Mouse (Mus musculus) lung, embryonic 16.5 days (tissue): ENCODE results near the gene Trim45. TPM values are rescaled to one million over a fixed set of nuclear protein-coding genes. Genes with fewer than 3 reads are reported as not detected.
A peak's percentile ranks its signal among the peaks of the same experiment; 100 is the strongest.

Experiments used
- ATAC-seq: fragments of 200-750 bp; cut with Nextera tagmentation; 2 replicates; pipeline ENCODE4 v1.8.0; 2017; ENCODE audit warnings: low read depth, mild to moderate bottlenecking, moderate library complexity
- H3K27ac ChIP-seq: fragments of 300-500 bp; sonication (generic); 2 replicates; pipeline ENCODE4 v1.5.1; 2014; ENCODE audit warnings: mild to moderate bottlenecking, control low read depth, low read length
- H3K27me3 ChIP-seq: fragments of 300-500 bp; sonication (generic); 2 replicates; pipeline ENCODE4 v1.6.1; 2014; ENCODE audit warnings: low read depth, low read length, mixed read lengths; ENCODE audit not compliant: control insufficient read depth, insufficient read depth
- H3K36me3 ChIP-seq: fragments of 300-500 bp; sonication (generic); 2 replicates; pipeline ENCODE4 v1.6.1; 2014; ENCODE audit warnings: low read length; ENCODE audit not compliant: control insufficient read depth, insufficient read depth
- H3K4me1 ChIP-seq: fragments of 300-500 bp; sonication (generic); replicated peaks from 2 replicates; pipeline ENCODE4 v1.6.1; 2014; ENCODE audit warnings: low read length, mixed read lengths; ENCODE audit not compliant: control insufficient read depth, insufficient read depth
- H3K4me2 ChIP-seq: fragments of 300-500 bp; sonication (generic); 2 replicates; pipeline ENCODE4 v1.6.1; 2014; ENCODE audit warnings: low read depth, low read length, control low read depth
- H3K4me3 ChIP-seq: fragments of 300-500 bp; sonication (generic); 2 replicates; pipeline ENCODE4 v1.5.1; 2014; ENCODE audit warnings: mild to moderate bottlenecking, low read length, control low read depth
- H3K9ac ChIP-seq: fragments of 300-500 bp; sonication (generic); 2 replicates; pipeline ENCODE4 v1.6.1; 2014; ENCODE audit warnings: low read length, control low read depth
- H3K9me3 ChIP-seq: fragments of 300-500 bp; sonication (generic); 2 replicates; pipeline ENCODE4 v1.6.1; 2016; ENCODE audit warnings: low read length; ENCODE audit not compliant: control insufficient read depth
- WGBS: fragments of 180-500 bp; shearing (Covaris S2); extraction: QIAGEN DNeasy Blood & Tissue Kit; methylation state at CpG from one replicate; pipeline ENCODE4 v1.1.7; 2014; 5-methylcytosine and 5-hydroxymethylcytosine counted together
- polyA plus RNA-seq: library from polyadenylated mRNA; unstranded; fragments of >200 nt; fragmentation: Nextera tagmentation; extraction: Ambion mirVana; gene quantifications from 2 replicates; pipeline ENCODE4 v1.2.1, GENCODE M21; 2015

Trim45 gene
- polyA plus RNA-seq, 1 experiment from 2014 or later, result 5.4 TPM

DNA sequence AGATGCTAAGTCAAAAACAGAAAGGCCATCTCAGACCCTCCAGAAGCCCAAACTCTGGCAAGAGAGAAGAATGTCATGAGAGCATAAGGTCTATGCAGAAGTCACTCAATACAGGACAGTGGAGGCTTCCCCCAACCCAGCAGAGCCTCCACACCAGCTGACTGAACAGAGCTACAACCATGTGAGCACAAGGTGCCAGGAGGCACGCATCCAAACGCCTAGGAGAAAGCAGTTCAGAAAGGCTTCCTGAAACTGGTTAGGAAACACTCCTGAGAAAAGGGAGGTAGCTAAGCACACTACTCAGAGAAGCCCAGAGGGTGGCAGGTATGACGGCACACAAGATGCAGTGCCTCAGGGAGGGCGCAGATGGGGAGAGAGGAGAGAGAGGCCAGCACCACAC, 29.5 kb downstream of the Trim45 start:
- 91% methylated on average over 4 of the region's 4 CpGs for WGBS
- Histone ChIP-seq H3K9me3 (no peaks in the 10 kb centered on the region), H3K36me3 (peaks cover 48% of the 10 kb centered on the region), H3K4me3 (no peak overlapping the region), H3K27me3 (no peaks in the 10 kb centered on the region), H3K27ac (no peak overlapping the region), H3K4me2 (no peak overlapping the region), H3K9ac (no peak overlapping the region), H3K4me1 (no peaks in the 10 kb centered on the region)
- no peak for ATAC-seq

- ATAC-seq, result no peak
- H3K36me3 ChIP-seq, result peaks cover 44% of the 10 kb centered on the region
- H3K9me3 ChIP-seq, result no peaks in the 10 kb centered on the region
Observed at GRCm38 (mm10) chr3:100954616-100955015, 32.6 kb downstream of the Trim45 start.

GRCm38 (mm10) chr3:100961007-100961406, 39.0 kb downstream of the Trim45 start:
- no peaks in the 10 kb centered on the region for H3K9me3 ChIP-seq
- H3K9ac ChIP-seq, result no peak overlapping the region
- H3K27me3 ChIP-seq, result no peaks in the 10 kb centered on the region
- H3K36me3 ChIP-seq, result peaks cover 28% of the 10 kb centered on the region
- 70% methylated on average over 5 of the region's 5 CpGs for WGBS
- H3K4me2 ChIP-seq, result no peak overlapping the region
- no peak overlapping the region for H3K4me3 ChIP-seq
- no peak overlapping the region for H3K27ac ChIP-seq
- no peak for ATAC-seq
- H3K4me1 ChIP-seq, result no peaks in the 10 kb centered on the region

More at GRCm38 (mm10) chr3:100954616-100955015, 32.6 kb downstream of the Trim45 start:
- no peaks in the 10 kb centered on the region for H3K27me3 ChIP-seq
- no peaks in the 10 kb centered on the region for H3K4me1 ChIP-seq
- H3K4me2 ChIP-seq, result no peak overlapping the region
- H3K27ac ChIP-seq, result no peak overlapping the region
- H3K9ac ChIP-seq, result no peak overlapping the region
- no peak overlapping the region for H3K4me3 ChIP-seq

- no peak overlapping the region for H3K27ac ChIP-seq
- WGBS, result 84% methylated on average over 7 of the region's 7 CpGs
- H3K9ac ChIP-seq, result no peak overlapping the region
- peaks cover 30% of the 10 kb centered on the region for H3K36me3 ChIP-seq
- no peak overlapping the region for H3K4me3 ChIP-seq
- no peak overlapping the region for H3K4me2 ChIP-seq
- no peak for ATAC-seq
- no peaks in the 10 kb centered on the region for H3K27me3 ChIP-seq
- H3K4me1 ChIP-seq, result no peaks in the 10 kb centered on the region
- H3K9me3 ChIP-seq, result no peaks in the 10 kb centered on the region
Observed at GRCm38 (mm10) chr3:100961501-100961900, 39.5 kb downstream of the Trim45 start.

DNA sequence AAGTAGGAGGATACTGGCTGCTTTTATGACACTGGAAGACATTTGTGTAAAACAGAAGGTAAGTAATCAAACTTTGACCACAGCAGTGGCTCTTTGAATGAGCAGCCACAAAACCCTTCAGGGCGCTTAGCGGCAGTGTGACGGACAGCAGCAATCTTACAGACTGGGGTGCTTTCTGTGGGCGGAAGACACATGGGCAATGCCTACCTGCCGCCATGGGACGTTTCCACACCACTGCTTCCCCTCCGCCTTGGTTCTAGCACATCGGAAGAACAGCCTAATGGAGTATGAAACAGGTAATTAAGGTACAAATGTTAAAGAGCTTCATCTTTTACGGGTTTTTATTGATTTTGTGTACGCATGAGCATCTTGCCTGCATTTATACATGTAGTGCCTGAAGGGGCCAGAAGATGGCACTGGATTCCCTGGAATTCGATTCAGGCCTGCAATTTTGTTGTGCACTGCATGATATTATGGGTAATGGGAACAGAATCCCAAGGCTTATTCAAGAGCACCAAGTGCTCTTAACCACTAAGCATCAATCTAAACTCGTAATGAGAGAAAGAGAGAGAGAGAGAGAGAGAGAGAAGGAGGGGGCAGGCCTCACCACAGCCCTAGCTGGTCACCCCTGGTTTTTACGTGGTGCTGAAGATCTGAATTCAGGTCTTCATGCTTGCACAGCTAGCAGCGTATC, 42.0 kb downstream of the Trim45 start:
- 78% methylated on average over 14 of the region's 14 CpGs for WGBS
- H3K9ac ChIP-seq, result no peak overlapping the region
- peaks cover 21% of the 10 kb centered on the region for H3K36me3 ChIP-seq

DNA sequence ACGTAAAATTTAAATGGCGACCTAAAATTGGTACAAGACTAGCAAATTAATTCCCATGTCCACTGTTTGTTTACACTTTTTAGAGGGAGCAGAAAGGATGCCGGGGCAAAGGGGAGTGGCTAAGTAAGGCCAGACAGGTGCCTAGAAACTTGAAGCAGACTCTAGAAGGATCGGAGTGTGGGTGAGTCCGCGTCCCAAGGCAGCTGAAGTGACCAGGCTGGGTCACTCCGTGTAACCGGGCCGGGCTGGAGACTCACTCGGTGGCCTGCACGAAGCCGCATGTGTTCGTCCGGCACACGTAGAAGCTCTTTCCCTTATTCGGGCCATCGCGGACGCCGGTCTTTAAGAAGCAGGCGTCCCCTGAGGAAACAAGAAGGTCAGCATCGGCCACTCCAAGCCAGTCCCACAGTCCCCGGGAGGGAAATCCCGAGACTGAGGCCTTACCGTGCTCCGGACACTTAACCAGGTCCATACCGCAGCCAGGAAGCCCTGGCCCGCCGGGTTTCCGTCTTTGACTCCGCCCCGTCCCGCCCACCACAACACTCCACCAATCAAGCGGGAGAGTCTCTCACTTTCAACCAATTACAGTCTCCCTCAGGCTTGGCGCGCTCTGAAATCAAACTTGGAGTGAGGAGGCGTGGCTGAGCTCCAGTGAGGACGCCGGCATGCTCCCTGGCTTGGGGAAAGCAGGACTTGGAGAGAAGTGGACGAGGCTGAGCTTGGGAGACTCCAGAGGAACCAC, 47.3 kb downstream of the Trim45 start, which contains the start of gene Ttf2:
Gene Ttf2 (minus strand): TSS at position 488 of the 742 bp plus-strand sequence.
- H3K27ac ChIP-seq, result 0 out of 2 replicates have a peak within 1 kb of the TSS, but pooled peaks have one; percentile 48
- peak within 1 kb of the TSS; percentile 81 for H3K4me2 ChIP-seq
- no peaks in the 10 kb centered on the region for H3K27me3 ChIP-seq
- peak; percentile 99 for ATAC-seq
- peak within 1 kb of the TSS; percentile 85 for H3K9ac ChIP-seq
- H3K4me1 ChIP-seq, result peaks cover 9% of the 10 kb centered on the region
- under 1% methylated on average over 40 of the region's 40 CpGs for WGBS
- peak within 1 kb of the TSS; percentile 82 for H3K4me3 ChIP-seq
- peaks cover 5% of the 10 kb centered on the region; the same call in 1 of the 2 replicates for H3K36me3 ChIP-seq
- no peaks in the 10 kb centered on the region for H3K9me3 ChIP-seq

More for the DNA sequence above, 42.0 kb downstream of the Trim45 start:
- Histone ChIP-seq H3K27me3 (no peaks in the 10 kb centered on the region), H3K4me3 (no peak overlapping the region), H3K4me1 (peaks cover 4% of the 10 kb centered on the region), H3K27ac (no peak overlapping the region), H3K9me3 (no peaks in the 10 kb centered on the region), H3K4me2 (no peak overlapping the region)
- ATAC-seq, result no peak

- no peaks in the 10 kb centered on the region for H3K27me3 ChIP-seq
- 2% methylated on average over 1 of the region's 1 CpGs for WGBS
- no peak overlapping the region for H3K9ac ChIP-seq
- H3K27ac ChIP-seq, result no peak overlapping the region
- H3K4me3 ChIP-seq, result no peak overlapping the region
- H3K9me3 ChIP-seq, result no peaks in the 10 kb centered on the region
- no peak overlapping the region for H3K4me2 ChIP-seq
- ATAC-seq, result no peak
- peaks cover 5% of the 10 kb centered on the region for H3K4me1 ChIP-seq
- no peaks in the 10 kb centered on the region for H3K36me3 ChIP-seq
Observed at GRCm38 (mm10) chr3:100973906-100974305, 51.9 kb downstream of the Trim45 start.

- H3K4me2 ChIP-seq, result no peak overlapping the region
- no peak overlapping the region for H3K4me3 ChIP-seq
- H3K27me3 ChIP-seq, result no peaks in the 10 kb centered on the region
- ATAC-seq, result no peak
- H3K36me3 ChIP-seq, result no peaks in the 10 kb centered on the region
- WGBS, result 61% methylated on average over 8 of the region's 8 CpGs
- no peak overlapping the region for H3K27ac ChIP-seq
- H3K4me1 ChIP-seq, result no peaks in the 10 kb centered on the region
- H3K9me3 ChIP-seq, result no peaks in the 10 kb centered on the region
- no peak overlapping the region for H3K9ac ChIP-seq
Observed at GRCm38 (mm10) chr3:100979290-100979689, 57.3 kb downstream of the Trim45 start.
